8 mouse cellular contexts compared by ENCODE assay signal in genomic region chr1:52500314-52500981, GRCm38 (mm10). TPM values are rescaled to one million over a fixed set of nuclear protein-coding genes. Genes with fewer than 3 reads are reported as not detected.
DNase-seq lines count a peak whose midpoint lies in the region; ATAC-seq and TF ChIP-seq lines count a peak whose summit lies in the region.

Gene Nab1, minus strand, starts transcription at chr1:52500679.

- peak; percentile 92 for ATAC-seq in embryonic facial prominence, embryonic 14.5 days (ENCODE audit: low read depth)
- ATAC-seq in kidney, embryonic 14.5 days (ENCODE audit: low FRiP score, low TSS enrichment): peak; percentile 92
- ATAC-seq in monocyte, adult 5-6 weeks (replicated peaks; ENCODE audit: insufficient number of reproducible peaks, low FRiP score, low TSS enrichment, poor library complexity, severe bottlenecking): peak; percentile 74

- no peaks in the 10 kb centered on the region for H3K27me3 ChIP-seq in embryonic facial prominence, embryonic 14.5 days (replicated peaks; ENCODE audit: control insufficient read depth, insufficient read depth, low read length)
- no peaks in the 10 kb centered on the region for H3K27me3 ChIP-seq in kidney, embryonic 14.5 days (ENCODE audit: control insufficient read depth, insufficient read depth, low read length)
- no peaks in the 10 kb centered on the region for H3K27me3 ChIP-seq in liver, adult 2 months (ENCODE audit: control insufficient read depth, insufficient read depth, low read length)

- peak within 1 kb of the TSS; percentile 86 for H3K4me3 ChIP-seq in embryonic facial prominence, embryonic 14.5 days (ENCODE audit: low read depth, low read length)
- H3K4me3 ChIP-seq in kidney, embryonic 14.5 days (ENCODE audit: low read length): peak within 1 kb of the TSS; percentile 80
- H3K4me3 ChIP-seq in liver, adult 2 months (ENCODE audit: insufficient read depth, low read depth, low read length): peak within 1 kb of the TSS; percentile 96

- peak within 1 kb of the TSS; percentile 84 for H3K27ac ChIP-seq in embryonic facial prominence, embryonic 14.5 days (replicated peaks; ENCODE audit: low read depth, low read length)
- peak within 1 kb of the TSS; percentile 84 for H3K27ac ChIP-seq in kidney, embryonic 14.5 days (ENCODE audit: low read depth, low read length)
- H3K27ac ChIP-seq in liver, adult 2 months (replicated peaks; ENCODE audit: insufficient read depth, low read depth, low read length): peak within 1 kb of the TSS; percentile 82

- WGBS in embryonic facial prominence, embryonic 14.5 days: 2% methylated on average over 12 of the region's 80 CpGs
- WGBS in kidney, embryonic 14.5 days: 0% methylated on average over 11 of the region's 80 CpGs
- under 1% methylated on average over 31 of the region's 80 CpGs for WGBS in liver, adult 2 months

- DNase-seq in 3T3-L1 (ENCODE audit: low read depth, low spot score): peak; percentile 54
- DNase-seq in adrenal gland, postnatal 36 days: peak; percentile 87 to 92
- peak; percentile 79 for DNase-seq in embryonic facial prominence, embryonic 14.5 days (ENCODE audit: low spot score)
- peak; percentile 79 to 80 for DNase-seq in heart, adult 9 months (ENCODE audit: low spot score in 2 of 2)
- peak; percentile 66 for DNase-seq in liver, adult 2 months (ENCODE audit: extremely low read depth, low read depth, low spot score)
- peak; percentile 76 to 81 for DNase-seq in spleen, postnatal 36 days (ENCODE audit: low spot score in 2 of 2)

- H3K9me3 ChIP-seq in embryonic facial prominence, embryonic 14.5 days (ENCODE audit: control insufficient read depth, low read length): no peaks in the 10 kb centered on the region
- H3K9me3 ChIP-seq in kidney, embryonic 14.5 days (ENCODE audit: control insufficient read depth, low read length): no peaks in the 10 kb centered on the region

- TF ChIP-seq CTCF in liver, adult 2 months (IDR thresholded peaks at IDR 0.05; ENCODE audit: low read depth, low read length): no peak

- H3K36me3 ChIP-seq in embryonic facial prominence, embryonic 14.5 days (ENCODE audit: control insufficient read depth, insufficient read depth, low read length): no peaks in the 10 kb centered on the region
- no peaks in the 10 kb centered on the region for H3K36me3 ChIP-seq in kidney, embryonic 14.5 days (ENCODE audit: control insufficient read depth, insufficient read depth, low read length)
- no peaks in the 10 kb centered on the region for H3K36me3 ChIP-seq in liver, adult 2 months (ENCODE audit: control insufficient read depth, insufficient read depth, low read length)

- no peaks in the 10 kb centered on the region for H3K4me1 ChIP-seq in embryonic facial prominence, embryonic 14.5 days (ENCODE audit: control insufficient read depth, insufficient read depth, low read length)
- no peaks in the 10 kb centered on the region for H3K4me1 ChIP-seq in kidney, embryonic 14.5 days (ENCODE audit: control insufficient read depth, insufficient read depth, low read length)
- H3K4me1 ChIP-seq in liver, adult 2 months (ENCODE audit: control insufficient read depth, insufficient read depth, low read length): peaks cover 14% of the 10 kb centered on the region

- peak within 1 kb of the TSS; percentile 92 for H3K9ac ChIP-seq in embryonic facial prominence, embryonic 14.5 days (ENCODE audit: low read depth, low read length)
- H3K9ac ChIP-seq in kidney, embryonic 14.5 days (ENCODE audit: low read depth, low read length): peak within 1 kb of the TSS; percentile 87
- H3K9ac ChIP-seq in liver, adult 2 months (ENCODE audit: low read depth, low read length): peak within 1 kb of the TSS; percentile 98

- peak within 1 kb of the TSS; percentile 86 for H3K4me2 ChIP-seq in embryonic facial prominence, embryonic 14.5 days (ENCODE audit: low read depth, low read length)
- peak within 1 kb of the TSS; percentile 84 for H3K4me2 ChIP-seq in kidney, embryonic 14.5 days (replicated peaks; ENCODE audit: low read depth, low read length)

- TF ChIP-seq POLR2A in liver, adult 2 months (IDR thresholded peaks at IDR 0.05; ENCODE audit: extremely low read depth, insufficient read depth, low read length): peak; percentile 47; the same call in 1 of the 2 replicates

- H3K79me2 ChIP-seq in liver, adult 2 months (ENCODE audit: control insufficient read depth, insufficient read depth, low read length): peaks cover 8% of the 10 kb centered on the region; the same call in 1 of the 2 replicates

RNA-seq across cellular contexts. Expression of gene Nab1, which starts in this region (rescaled TPM):
- total RNA-seq in adrenal gland, postnatal 36 days (2021): 10 to 100 TPM; 59.5 to 62.7 TPM
- 19.6 and 21.1 TPM in 2 replicates for polyA plus RNA-seq in embryonic facial prominence, embryonic 14.5 days (2014; fragmentation: Nextera tagmentation; extraction: Ambion mirVana)
- 13.2 and 18.8 TPM in 2 replicates for polyA plus RNA-seq in kidney, embryonic 14.5 days (2014; fragmentation: Nextera tagmentation; extraction: Ambion mirVana)
- 40.7 and 50.5 TPM in 2 replicates for total RNA-seq in liver, adult 2 months (2014; rRNA removed)
- 12.8 and 20.9 TPM in 2 replicates for polyA plus RNA-seq in liver, adult 2 months (2012; rRNA removed)
- 184 to 207 TPM (median 199 TPM) in 3 replicates for total RNA-seq in monocyte, adult 5-6 weeks (2017)

Comparison
In these comparisons a context has a peak if more than half of its experiments do, and no peak if none do; other contexts are left out.
1. Peak in every context shown above with its lines: DNase-seq, ATAC-seq, H3K4me3 ChIP-seq and H3K27ac ChIP-seq.